Mouse (Mus musculus): ENCODE measurements at regions not wholly inside any gene's neighbourhood (a gene's known extent, or its start where the extent isn't known, plus 50 kb on each side); places are given as distances from the start of the nearest gene placed in this dataset.

GRCm38 (mm10) chr13:25675208-25675607 lies 404.9 kb upstream of the Nrsn1 start:
- TF ChIP-seq TCF12 (IDR thresholded peaks at IDR 0.05; ENCODE audit: insufficient read depth, poor library complexity, severe bottlenecking) (no peak), USF1 (IDR thresholded peaks at IDR 0.05; ENCODE audit: low read depth) (no peak), MYOD1 (IDR thresholded peaks at IDR 0.05; ENCODE audit: control insufficient read depth in 1 of 3, insufficient read length in 2 of 3, low read depth in 2 of 3) (no peak)

Data from myocyte (in vitro differentiated cells).